Mouse (Mus musculus) right cerebral cortex, postnatal 14 days (tissue): ENCODE measurements around the gene Srp9.
"Not testable (repeated sequence)": the region's sequence is repeated elsewhere in the genome, so short reads cannot be mapped to it uniquely, and the experiment has no call there.

Experiments used
- DNase-seq: peaks from one replicate; pipeline ENCODE4 v3.0.0; 2022

The Srp9 gene

GRCm38 (mm10) chr1:182148864-182149514, 24.5 kb downstream of the Srp9 start:
- no peak for DNase-seq

GRCm38 (mm10) chr1:182149966-182150365, 25.4 kb downstream of the Srp9 start:
- DNase-seq: no peak

GRCm38 (mm10) chr1:182157734-182158133, 33.2 kb downstream of the Srp9 start:
- no peak for DNase-seq

GRCm38 (mm10) chr1:182159575-182159974, 35.0 kb downstream of the Srp9 start:
- no peak for DNase-seq

- DNase-seq: no peak
Observed at GRCm38 (mm10) chr1:182162951-182163350, 38.4 kb downstream of the Srp9 start.

- DNase-seq: no peak
Observed at GRCm38 (mm10) chr1:182164386-182164785, 39.8 kb downstream of the Srp9 start, which contains the start of gene Vmn1r1. Gene Vmn1r1, minus strand, starts transcription at chr1:182164486.

GRCm38 (mm10) chr1:182170206-182170605, 45.7 kb downstream of the Srp9 start:
- DNase-seq: not testable (repeated sequence)

GRCm38 (mm10) chr1:182176985-182177384, 52.4 kb downstream of the Srp9 start:
- DNase-seq: not testable (repeated sequence)

GRCm38 (mm10) chr1:182181456-182182305, 57.1 kb downstream of the Srp9 start:
- no peak for DNase-seq
